Mouse (Mus musculus) neutrophil, adult 83 days (primary cell): ENCODE data around the gene Cdk20. TPM values are rescaled to one million over a fixed set of nuclear protein-coding genes. Genes with fewer than 3 reads are reported as not detected.

ENCODE experiments used
- total RNA-seq, 2 experiments: library from RNA; stranded (reverse); gene quantifications; one replicate each; pipeline ENCODE4 v1.2.4; 2023

The Cdk20 gene
- total RNA-seq, result 1 to 10 TPM; 2.6 to 2.7 TPM

DNA sequence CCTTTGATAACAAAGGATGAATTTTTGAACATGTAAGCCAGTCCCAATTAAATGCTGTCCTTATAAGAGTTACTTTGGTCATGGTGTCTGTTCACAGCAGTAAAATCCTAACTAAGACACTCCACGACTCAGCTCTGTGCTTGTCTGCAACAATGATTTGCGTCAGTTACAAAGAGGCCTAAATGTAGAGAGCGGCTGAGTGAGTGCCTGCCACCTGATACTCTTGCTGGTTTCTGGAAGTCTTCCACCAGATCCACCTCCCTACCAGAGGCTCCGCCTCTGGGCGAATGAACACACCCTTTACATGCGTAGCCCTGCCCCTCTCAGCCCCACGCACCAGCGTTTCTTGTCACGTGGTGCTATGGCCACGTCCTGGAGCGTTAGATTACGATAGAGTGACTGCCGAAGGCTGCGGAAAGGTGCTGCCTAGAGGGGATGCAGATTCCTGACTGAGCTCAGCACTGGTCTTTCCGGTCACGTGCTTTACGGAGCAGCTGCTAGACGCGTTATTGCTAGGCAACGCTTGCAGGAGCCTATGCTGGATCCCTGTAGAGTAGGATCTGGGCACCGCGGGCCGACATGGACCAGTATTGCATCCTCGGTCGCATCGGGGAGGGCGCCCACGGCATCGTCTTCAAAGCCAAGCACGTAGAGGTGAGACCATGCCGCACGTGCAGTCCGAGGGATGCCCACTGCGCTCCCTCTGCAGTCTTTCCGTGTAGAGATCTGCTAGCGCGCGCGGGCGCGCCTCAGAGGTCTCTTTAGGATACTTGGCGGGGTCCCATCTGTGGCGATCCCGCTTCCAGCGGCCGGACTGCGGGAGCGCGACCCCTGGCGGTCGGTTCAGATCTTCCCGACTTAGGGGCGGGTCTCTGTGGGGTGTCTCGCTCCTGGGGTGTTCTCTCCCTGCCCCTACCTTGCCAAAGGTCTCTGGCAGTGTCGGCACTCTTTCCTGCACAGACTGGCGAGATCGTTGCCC, at the start of gene Cdk20:
Gene Cdk20, plus strand, starts transcription at position 298 of the 979 bp plus-strand sequence.

Other genes with a start within 250 kb of the Cdk20 start
- 1 to 10 TPM; 2.6 to 4.1 TPM for gene Cdc14b, start 157.0 kb upstream of the Cdk20 start, total RNA-seq
- 10 to 100 TPM; 27.6 to 30.6 TPM for gene Aaed1, start 119.6 kb upstream of the Cdk20 start, total RNA-seq
- gene Ctsl, start 61.4 kb upstream of the Cdk20 start, total RNA-seq, result 100 to 1,000 TPM in 1 of 2 experiments, 10 to 100 TPM in 1; 79.0 to 107 TPM
- not detected for gene Fam240b, start 65.5 kb downstream of the Cdk20 start, total RNA-seq